Mouse (Mus musculus) adrenal gland, adult 18-20 months (tissue): Measurements from ENCODE around the gene Sik1. TPM values are rescaled to one million over a fixed set of nuclear protein-coding genes. Genes with fewer than 3 reads are reported as not detected.

Source experiments
- DNase-seq, 2 experiments: peaks; one replicate each; pipeline ENCODE4 v3.0.0; 2021 to 2022; ENCODE audit warnings: low spot score in 2 of 2
- total RNA-seq, 2 experiments: library from RNA; stranded (reverse); gene quantifications; 1 replicate in 1 of 2; 2 replicates in 1 of 2; pipeline ENCODE4 v1.2.3; 2021

The Sik1 gene
- total RNA-seq, 2 experiments from 2014 or later: 41.3 to 81.9 TPM

GRCm38 (mm10) chr17:31811333-31811732 lies 44.3 kb downstream of the Sik1 start:
- DNase-seq: no peak

- DNase-seq: no peak
Observed at GRCm38 (mm10) chr17:31809894-31810293, 45.7 kb downstream of the Sik1 start.

GRCm38 (mm10) chr17:31809136-31809535 lies 46.5 kb downstream of the Sik1 start:
- no peak for DNase-seq

- no peak for DNase-seq
Observed at GRCm38 (mm10) chr17:31808082-31808875, 47.3 kb downstream of the Sik1 start.

GRCm38 (mm10) chr17:31806496-31806895 lies 49.1 kb downstream of the Sik1 start:
- DNase-seq: no peak

- DNase-seq: no peak
Observed at GRCm38 (mm10) chr17:31806025-31806424, 49.6 kb downstream of the Sik1 start.

GRCm38 (mm10) chr17:31805585-31805984 lies 50.0 kb downstream of the Sik1 start:
- no peak for DNase-seq

GRCm38 (mm10) chr17:31802272-31803017 lies 53.2 kb downstream of the Sik1 start:
- no peak for DNase-seq

- no peak for DNase-seq
Observed at GRCm38 (mm10) chr17:31800852-31801363, 54.7 kb downstream of the Sik1 start.

- DNase-seq: no peak
Observed at GRCm38 (mm10) chr17:31795893-31796292, 59.7 kb downstream of the Sik1 start.

Other genes starting within 250 kb of the Sik1 start
- gene Cbs, start 218.6 kb downstream of the Sik1 start, total RNA-seq: 1 to 10 TPM; 3.0 to 7.7 TPM
- gene U2af1, start 196.9 kb downstream of the Sik1 start, total RNA-seq: 100 to 1,000 TPM; 147 to 149 TPM
- not detected for gene Cryaa, start 178.0 kb downstream of the Sik1 start, total RNA-seq
- 10 to 100 TPM; 26.0 to 29.9 TPM for gene Rrp1b, start 180.3 kb upstream of the Sik1 start, total RNA-seq
- gene Hsf2bp, start 180.5 kb upstream of the Sik1 start, total RNA-seq: 1 to 10 TPM in 1 of 2 experiments, under 1 TPM in 1; 0.66 to 1.1 TPM